ENCODE assay signal across 13 mouse cellular contexts in the genomic region with DNA sequence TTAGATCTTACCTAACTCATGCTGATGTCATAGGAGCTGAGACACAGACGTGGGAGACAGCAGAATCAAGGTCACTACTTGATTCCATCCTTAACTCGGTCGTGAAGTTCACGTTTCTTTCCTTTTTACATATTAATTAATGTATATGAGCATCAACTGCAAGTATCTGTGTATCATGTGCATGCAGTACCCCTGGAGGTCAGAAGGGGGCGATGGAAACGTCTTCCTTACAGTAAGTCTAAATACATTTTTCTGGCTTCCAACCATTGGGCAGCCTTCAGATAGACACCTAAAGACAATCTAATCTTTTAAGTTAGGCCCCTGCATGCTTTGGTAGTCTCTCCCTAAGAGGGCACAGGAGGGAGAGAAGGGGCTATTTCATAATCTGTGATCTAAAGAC. TPM values are rescaled to one million over a fixed set of nuclear protein-coding genes. Genes with fewer than 3 reads are reported as not detected.
DNase-seq lines count a peak whose midpoint lies in the region; ATAC-seq and TF ChIP-seq lines count a peak whose summit lies in the region.
"Had no signal": no experiment of that assay in that cellular context is flagged by ENCODE, and none has a peak within 500 bp of the region (broad histone marks: within the 10 kb centered on the region; RNA-seq: fewer than 3 reads in every experiment).

No protein-coding gene starts in this region.

- no peak overlapping the region for H3K4me3 ChIP-seq in forebrain, postnatal 0 days (ENCODE audit: low read depth, low read length)
- H3K4me3 ChIP-seq in forebrain, embryonic 14.5 days (ENCODE audit: low read depth, low read length), result no peak overlapping the region
- H3K4me3 ChIP-seq in left cerebral cortex, adult 2 months, result no peak overlapping the region
- H3K4me3 ChIP-seq: embryonic facial prominence, embryonic 12.5 days had no signal

- 86% methylated on average over 6 of the region's 6 CpGs for WGBS in forebrain, postnatal 0 days
- WGBS in forebrain, embryonic 14.5 days, result 86% methylated on average over 6 of the region's 6 CpGs

- no peak for ATAC-seq in forebrain, postnatal 0 days
- no peak for ATAC-seq in forebrain, embryonic 14.5 days

- no peaks in the 10 kb centered on the region for H3K27me3 ChIP-seq in forebrain, postnatal 0 days (ENCODE audit: insufficient read depth, low read length)
- no peaks in the 10 kb centered on the region for H3K27me3 ChIP-seq in forebrain, embryonic 14.5 days (replicated peaks; ENCODE audit: control insufficient read depth, insufficient read depth, low read length)
- H3K27me3 ChIP-seq: embryonic facial prominence, embryonic 12.5 days had no signal

- H3K4me2 ChIP-seq in forebrain, postnatal 0 days (ENCODE audit: low read depth), result no peak overlapping the region
- no peak overlapping the region for H3K4me2 ChIP-seq in forebrain, embryonic 14.5 days (ENCODE audit: low read length)
- H3K4me2 ChIP-seq: embryonic facial prominence, embryonic 12.5 days had no signal

- H3K9ac ChIP-seq in forebrain, postnatal 0 days, result no peak overlapping the region
- no peak overlapping the region for H3K9ac ChIP-seq in forebrain, embryonic 14.5 days (ENCODE audit: low read length)
- H3K9ac ChIP-seq: embryonic facial prominence, embryonic 12.5 days had no signal

- H3K9me3 ChIP-seq in forebrain, postnatal 0 days (ENCODE audit: low read length), result no peaks in the 10 kb centered on the region
- no peaks in the 10 kb centered on the region for H3K9me3 ChIP-seq in forebrain, embryonic 14.5 days (replicated peaks; ENCODE audit: control insufficient read depth, low read length)
- H3K9me3 ChIP-seq: embryonic facial prominence, embryonic 12.5 days had no signal

- no peaks in the 10 kb centered on the region for H3K36me3 ChIP-seq in forebrain, postnatal 0 days (ENCODE audit: insufficient read depth)
- H3K36me3 ChIP-seq in forebrain, embryonic 14.5 days (ENCODE audit: control insufficient read depth, insufficient read depth, low read length), result no peaks in the 10 kb centered on the region
- H3K36me3 ChIP-seq: embryonic facial prominence, embryonic 12.5 days had no signal

- TF ChIP-seq CTCF in forebrain, postnatal 0 days (IDR thresholded peaks at IDR 0.05; ENCODE audit: low read depth), result peak; percentile 48
- peak; percentile 45 for TF ChIP-seq CTCF in left cerebral cortex, adult 2 months (IDR thresholded peaks at IDR 0.05)

- H3K27ac ChIP-seq in forebrain, postnatal 0 days (ENCODE audit: low read depth, low read length), result no peak overlapping the region
- H3K27ac ChIP-seq in forebrain, embryonic 14.5 days (ENCODE audit: low read depth, low read length), result no peak overlapping the region
- no peak overlapping the region for H3K27ac ChIP-seq in left cerebral cortex, adult 2 months
- H3K27ac ChIP-seq: embryonic facial prominence, embryonic 12.5 days had no signal

- no peak for DNase-seq in forebrain, postnatal 0 days
- DNase-seq in forebrain, embryonic 14.5 days (ENCODE audit: low spot score), result no peak
- DNase-seq in left cerebral cortex, adult 2 months (ENCODE audit: extremely low spot score in 1 of 2, low spot score in 2 of 2), result no peak
- no peak for DNase-seq in left cerebral cortex, adult 18-20 months (ENCODE audit: low spot score in 2 of 2)
- DNase-seq in thymus, postnatal 4 days, result peak; percentile 48
- DNase-seq in thymus, postnatal 14 days, result no peak
- DNase-seq in embryo, embryonic 10.5 days (ENCODE audit: low spot score), result no peak
- DNase-seq in spleen, postnatal 4 days (ENCODE audit: low spot score in 2 of 2), result no peak
- DNase-seq: cerebellum, adult 9-11 months; lung, postnatal 10 days; thymus, adult 18-20 months had no signal

- no peaks in the 10 kb centered on the region for H3K4me1 ChIP-seq in forebrain, postnatal 0 days (ENCODE audit: insufficient read depth)
- H3K4me1 ChIP-seq in forebrain, embryonic 14.5 days (ENCODE audit: control insufficient read depth, insufficient read depth, low read length), result no peaks in the 10 kb centered on the region
- H3K4me1 ChIP-seq: embryonic facial prominence, embryonic 12.5 days had no signal

- intact Hi-C loops in left cerebral cortex, adult 2 months (cut with DNase I), result no loop called here

RNA-seq across cellular contexts. Expression of a gene that starts 58.3 kb away (rescaled TPM):
- total RNA-seq in forebrain, postnatal 0 days (2014; rRNA removed), result 6.1 and 6.5 TPM in 2 replicates
- 2.5 and 2.6 TPM in 2 replicates for polyA plus RNA-seq in forebrain, postnatal 0 days (2015; fragmentation: Nextera tagmentation; extraction: Ambion mirVana)
- 1.4 and 1.8 TPM in 2 replicates for polyA plus RNA-seq in forebrain, embryonic 14.5 days (2014; fragmentation: Nextera tagmentation; extraction: Ambion mirVana)
- total RNA-seq in left cerebral cortex, adult 2 months (2021), result 1 to 10 TPM; 1.2 to 2.7 TPM
- total RNA-seq in left cerebral cortex, adult 18-20 months (2021), result 1 to 10 TPM; 1.4 to 2.2 TPM
- total RNA-seq: neutrophil, adult 5-6 weeks had no signal
